Mouse (Mus musculus): Measurements from ENCODE around the gene Pld2. TPM values are rescaled to one million over a fixed set of nuclear protein-coding genes. Genes with fewer than 3 reads are reported as not detected.
"Not testable (repeated sequence)": the region's sequence is repeated elsewhere in the genome, so short reads cannot be mapped to it uniquely, and the experiment has no call there.

Pld2 gene
- polyA plus RNA-seq, 1 experiment from 2014 or later, result 8.8 TPM

GRCm38 (mm10) chr11:70513520-70513919 is 26.3 kb upstream of the Pld2 start:
- H3K27me3 ChIP-seq, result 0 out of 2 replicates have a peak, but pooled peaks cover 2% of the 10 kb centered on the region
- no peak overlapping the region for H3K4me3 ChIP-seq
- H3K4me2 ChIP-seq, result no peak overlapping the region
- H3K9ac ChIP-seq, result no peak overlapping the region
- 53% methylated on average over 11 of the region's 11 CpGs for WGBS
- no peak overlapping the region for H3K27ac ChIP-seq (replicated peaks)
- H3K9me3 ChIP-seq, result no peaks in the 10 kb centered on the region
- ATAC-seq (ENCODE audit: low read depth), result 0 out of 2 replicates have a peak, but pooled peaks have one; percentile 34
- peaks cover 6% of the 10 kb centered on the region; the same call in 1 of the 2 replicates for H3K4me1 ChIP-seq (replicated peaks)
- no peaks in the 10 kb centered on the region for H3K36me3 ChIP-seq

GRCm38 (mm10) chr11:70514288-70514687 is 25.6 kb upstream of the Pld2 start, which contains the start of gene Vmo1:
TSS of gene Vmo1 (minus strand) at chr11:70514616.
- Histone ChIP-seq H3K27me3 (0 out of 2 replicates have a peak, but pooled peaks cover 4% of the 10 kb centered on the region), H3K9me3 (no peaks in the 10 kb centered on the region), H3K36me3 (no peaks in the 10 kb centered on the region), H3K4me1 (replicated peaks) (peaks cover 6% of the 10 kb centered on the region; the same call in 1 of the 2 replicates), H3K4me3 (no peak within 1 kb of the TSS), H3K27ac (replicated peaks) (no peak within 1 kb of the TSS), H3K9ac (no peak within 1 kb of the TSS), H3K4me2 (no peak within 1 kb of the TSS)
- WGBS, result 87% methylated on average over 7 of the region's 7 CpGs
- ATAC-seq (ENCODE audit: low read depth), result no peak

- Histone ChIP-seq H3K4me3 (no peak overlapping the region), H3K4me1 (replicated peaks) (peaks cover 7% of the 10 kb centered on the region; the same call in 1 of the 2 replicates), H3K4me2 (no peak overlapping the region), H3K9ac (no peak overlapping the region), H3K27me3 (0 out of 2 replicates have a peak, but pooled peaks cover 9% of the 10 kb centered on the region), H3K27ac (replicated peaks) (no peak overlapping the region), H3K9me3 (no peaks in the 10 kb centered on the region), H3K36me3 (no peaks in the 10 kb centered on the region)
- no peak for ATAC-seq (ENCODE audit: low read depth)
- WGBS, result 25% methylated on average over 2 of the region's 2 CpGs
Measured at GRCm38 (mm10) chr11:70516352-70516751, 23.5 kb upstream of the Pld2 start.

GRCm38 (mm10) chr11:70518436-70518835 is 21.4 kb upstream of the Pld2 start:
- H3K36me3 ChIP-seq, result no peaks in the 10 kb centered on the region
- H3K27ac ChIP-seq (replicated peaks), result no peak overlapping the region
- 0 out of 2 replicates have a peak, but pooled peaks cover 9% of the 10 kb centered on the region for H3K27me3 ChIP-seq
- H3K4me2 ChIP-seq, result no peak overlapping the region
- WGBS, result 64% methylated on average over 1 of the region's 1 CpGs
- no peaks in the 10 kb centered on the region for H3K9me3 ChIP-seq
- no peak for ATAC-seq (ENCODE audit: low read depth)
- no peak overlapping the region for H3K4me3 ChIP-seq
- no peak overlapping the region for H3K9ac ChIP-seq
- H3K4me1 ChIP-seq (replicated peaks), result peaks cover 7% of the 10 kb centered on the region; the same call in 1 of the 2 replicates

GRCm38 (mm10) chr11:70518923-70519322 is 20.9 kb upstream of the Pld2 start, which contains the start of gene Gltpd2:
TSS of gene Gltpd2 (plus strand) at chr11:70519196.
- Histone ChIP-seq H3K27me3 (0 out of 2 replicates have a peak, but pooled peaks cover 9% of the 10 kb centered on the region), H3K4me3 (peak within 1 kb of the TSS; percentile 23), H3K36me3 (no peaks in the 10 kb centered on the region), H3K9ac (peak within 1 kb of the TSS; percentile 64), H3K4me2 (peak within 1 kb of the TSS; percentile 50), H3K4me1 (replicated peaks) (peaks cover 7% of the 10 kb centered on the region; the same call in 1 of the 2 replicates), H3K9me3 (no peaks in the 10 kb centered on the region), H3K27ac (replicated peaks) (no peak within 1 kb of the TSS)
- no peak for ATAC-seq (ENCODE audit: low read depth)
- WGBS, result 81% methylated on average over 10 of the region's 10 CpGs

GRCm38 (mm10) chr11:70520178-70520769 is 19.6 kb upstream of the Pld2 start:
- H3K36me3 ChIP-seq, result no peaks in the 10 kb centered on the region
- H3K4me1 ChIP-seq (replicated peaks), result peaks cover 11% of the 10 kb centered on the region
- peak overlapping the region; percentile 50 for H3K4me2 ChIP-seq
- H3K27me3 ChIP-seq, result 0 out of 2 replicates have a peak, but pooled peaks cover 9% of the 10 kb centered on the region
- peak overlapping the region; percentile 64 for H3K9ac ChIP-seq
- WGBS, result 20% methylated on average over 41 of the region's 41 CpGs
- peak overlapping the region; percentile 23 for H3K4me3 ChIP-seq
- peak overlapping the region; percentile 67; the same call in 1 of the 2 replicates for H3K27ac ChIP-seq (replicated peaks)
- no peak for ATAC-seq (ENCODE audit: low read depth)
- H3K9me3 ChIP-seq, result no peaks in the 10 kb centered on the region

GRCm38 (mm10) chr11:70523306-70523989 is 16.4 kb upstream of the Pld2 start:
- not testable (repeated sequence) for H3K27me3 ChIP-seq; H3K4me3 ChIP-seq; ATAC-seq (ENCODE audit: low read depth); H3K9ac ChIP-seq; H3K27ac ChIP-seq (replicated peaks); H3K9me3 ChIP-seq; H3K4me2 ChIP-seq
- peaks cover 27% of the 10 kb centered on the region for H3K4me1 ChIP-seq (replicated peaks)
- H3K36me3 ChIP-seq, result peaks cover 21% of the 10 kb centered on the region
- WGBS, result 88% methylated on average over 8 of the region's 8 CpGs

GRCm38 (mm10) chr11:70524782-70525181 is 15.1 kb upstream of the Pld2 start:
- 5% methylated on average over 8 of the region's 8 CpGs for WGBS

GRCm38 (mm10) chr11:70525184-70525678 is 14.6 kb upstream of the Pld2 start, which contains the start of gene Psmb6:
TSS of gene Psmb6 (plus strand) at chr11:70525367.
- no peaks in the 10 kb centered on the region for H3K27me3 ChIP-seq

More at GRCm38 (mm10) chr11:70524782-70525181, 15.1 kb upstream of the Pld2 start:
- H3K9ac ChIP-seq, result peak overlapping the region; percentile 47; the same call in 1 of the 2 replicates
- H3K36me3 ChIP-seq, result peaks cover 30% of the 10 kb centered on the region
- no peaks in the 10 kb centered on the region for H3K9me3 ChIP-seq
- peak; percentile 60; the same call in 1 of the 2 replicates for ATAC-seq (ENCODE audit: low read depth)
- no peaks in the 10 kb centered on the region for H3K27me3 ChIP-seq
- peaks cover 27% of the 10 kb centered on the region for H3K4me1 ChIP-seq (replicated peaks)
- peak overlapping the region; percentile 69 for H3K4me3 ChIP-seq
- H3K4me2 ChIP-seq, result peak overlapping the region; percentile 51
- H3K27ac ChIP-seq (replicated peaks), result no peak overlapping the region

GRCm38 (mm10) chr11:70525726-70526125 is 14.1 kb upstream of the Pld2 start:
- Histone ChIP-seq H3K9ac (peak overlapping the region; percentile 87), H3K4me1 (replicated peaks) (peaks cover 20% of the 10 kb centered on the region), H3K4me2 (peak overlapping the region; percentile 83), H3K9me3 (no peaks in the 10 kb centered on the region), H3K27ac (replicated peaks) (peak overlapping the region; percentile 68), H3K4me3 (peak overlapping the region; percentile 69), H3K27me3 (no peaks in the 10 kb centered on the region), H3K36me3 (peaks cover 30% of the 10 kb centered on the region)
- 2% methylated on average over 12 of the region's 12 CpGs for WGBS
- ATAC-seq (ENCODE audit: low read depth), result peak; percentile 32

More at GRCm38 (mm10) chr11:70525184-70525678, 14.6 kb upstream of the Pld2 start, which contains the start of gene Psmb6:
- H3K36me3 ChIP-seq, result peaks cover 30% of the 10 kb centered on the region
- ATAC-seq (ENCODE audit: low read depth), result peak; percentile 95
- peak within 1 kb of the TSS; percentile 87 for H3K9ac ChIP-seq
- under 1% methylated on average over 25 of the region's 26 CpGs for WGBS
- H3K9me3 ChIP-seq, result no peaks in the 10 kb centered on the region
- H3K27ac ChIP-seq (replicated peaks), result peak within 1 kb of the TSS; percentile 68
- peak within 1 kb of the TSS; percentile 69 for H3K4me3 ChIP-seq
- peak within 1 kb of the TSS; percentile 83 for H3K4me2 ChIP-seq
- peaks cover 22% of the 10 kb centered on the region for H3K4me1 ChIP-seq (replicated peaks)

GRCm38 (mm10) chr11:70526211-70526610 is 13.7 kb upstream of the Pld2 start:
- WGBS, result 87% methylated on average over 12 of the region's 12 CpGs
- peak overlapping the region; percentile 83 for H3K4me2 ChIP-seq
- H3K4me1 ChIP-seq (replicated peaks), result peaks cover 20% of the 10 kb centered on the region
- ATAC-seq (ENCODE audit: low read depth), result no peak
- H3K9ac ChIP-seq, result peak overlapping the region; percentile 87
- H3K36me3 ChIP-seq, result peaks cover 30% of the 10 kb centered on the region
- peak overlapping the region; percentile 69 for H3K4me3 ChIP-seq
- H3K27me3 ChIP-seq, result no peaks in the 10 kb centered on the region
- no peaks in the 10 kb centered on the region for H3K9me3 ChIP-seq
- no peak overlapping the region for H3K27ac ChIP-seq (replicated peaks)

GRCm38 (mm10) chr11:70528610-70529009 is 11.3 kb upstream of the Pld2 start:
- 92% methylated on average over 7 of the region's 7 CpGs for WGBS

More at GRCm38 (mm10) chr11:70528610-70529009, 11.3 kb upstream of the Pld2 start:
- H3K9ac ChIP-seq, result no peak overlapping the region
- H3K4me1 ChIP-seq (replicated peaks), result peaks cover 20% of the 10 kb centered on the region
- no peaks in the 10 kb centered on the region for H3K27me3 ChIP-seq
- peaks cover 30% of the 10 kb centered on the region for H3K36me3 ChIP-seq
- H3K27ac ChIP-seq (replicated peaks), result no peak overlapping the region
- H3K4me2 ChIP-seq, result no peak overlapping the region
- H3K9me3 ChIP-seq, result no peaks in the 10 kb centered on the region
- H3K4me3 ChIP-seq, result no peak overlapping the region
- no peak for ATAC-seq (ENCODE audit: low read depth)

All from neural tube, embryonic 13.5 days (tissue).